ENCODE assay signal across 21 mouse cellular contexts in the genomic region with DNA sequence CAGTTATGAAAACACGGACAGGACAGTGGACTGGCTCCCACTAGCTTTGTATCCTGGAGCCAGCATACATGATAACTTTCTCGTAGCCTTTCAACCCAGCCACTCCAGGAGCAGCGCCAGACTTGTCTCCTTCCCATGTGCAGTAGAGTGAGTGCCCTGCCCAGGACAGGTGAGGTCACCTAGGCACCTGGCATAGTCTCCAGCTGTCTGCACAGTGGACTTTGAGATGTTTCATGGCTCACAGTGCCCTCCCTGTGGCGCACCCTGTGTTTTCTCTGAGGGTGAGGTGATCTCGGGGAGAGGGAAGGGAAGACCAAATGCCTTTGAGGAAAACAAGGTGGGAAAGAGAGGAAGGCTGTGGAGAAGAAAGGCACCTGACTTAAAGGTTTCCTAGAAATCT.
DNase-seq lines count a peak whose midpoint lies in the region; ATAC-seq and TF ChIP-seq lines count a peak whose summit lies in the region.
"Had no signal": no experiment of that assay in that cellular context is flagged by ENCODE, and none has a peak within 500 bp of the region (broad histone marks: within the 10 kb centered on the region; RNA-seq: fewer than 3 reads in every experiment).

No protein-coding gene starts in this region.

- DNase-seq in kidney, adult 9 months, result peak; percentile 69
- no peak for DNase-seq in kidney, postnatal 4 days
- peak; percentile 66 to 68 for DNase-seq in kidney, postnatal 36 days
- DNase-seq in cerebellum, adult 8-10 months, result no peak
- no peak for DNase-seq in thymus, postnatal 4 days
- no peak for DNase-seq in cerebellum, postnatal 4 days (ENCODE audit: low spot score in 2 of 2)
- DNase-seq: adrenal gland, adult 8-10 months; cerebellum, adult 18-20 months; cerebellum, postnatal 25 days; left cerebral cortex, postnatal 4 days; thymus, postnatal 14 days had no signal

- H3K27me3 ChIP-seq in intestine, postnatal 0 days (replicated peaks; ENCODE audit: control insufficient read depth, insufficient read depth, low read length), result no peaks in the 10 kb centered on the region
- no peaks in the 10 kb centered on the region for H3K27me3 ChIP-seq in stomach, embryonic 15.5 days (replicated peaks)
- H3K27me3 ChIP-seq: embryonic facial prominence, embryonic 15.5 days; limb, embryonic 15.5 days; lung, embryonic 15.5 days had no signal

- peak; percentile 99 for ATAC-seq in intestine, postnatal 0 days
- 0 out of 2 replicates have a peak, but pooled peaks have one; percentile 28 for ATAC-seq in stomach, embryonic 15.5 days (ENCODE audit: insufficient read depth, low FRiP score, low read depth)
- ATAC-seq: forebrain, embryonic 14.5 days; hindbrain, embryonic 16.5 days; midbrain, embryonic 16.5 days had no signal

- no peak; the same call in 1 of the 2 replicates for TF ChIP-seq CTCF in intestine, postnatal 0 days (IDR thresholded peaks at IDR 0.05; ENCODE audit: low read depth)

- H3K36me3 ChIP-seq in intestine, postnatal 0 days (ENCODE audit: control insufficient read depth, insufficient read depth), result no peaks in the 10 kb centered on the region
- H3K36me3 ChIP-seq in stomach, embryonic 15.5 days, result no peaks in the 10 kb centered on the region
- H3K36me3 ChIP-seq: embryonic facial prominence, embryonic 15.5 days; limb, embryonic 15.5 days; lung, embryonic 15.5 days had no signal

- 0 out of 2 replicates have a peak overlapping the region, but pooled peaks have one; percentile 17 for H3K9ac ChIP-seq in intestine, postnatal 0 days (ENCODE audit: low read depth, low read length)
- no peak overlapping the region for H3K9ac ChIP-seq in stomach, embryonic 15.5 days
- H3K9ac ChIP-seq: embryonic facial prominence, embryonic 15.5 days; limb, embryonic 15.5 days; lung, embryonic 15.5 days had no signal

- H3K4me3 ChIP-seq in intestine, postnatal 0 days (ENCODE audit: low read depth, low read length), result no peak overlapping the region
- H3K4me3 ChIP-seq in stomach, embryonic 15.5 days (replicated peaks), result no peak overlapping the region
- H3K4me3 ChIP-seq: embryonic facial prominence, embryonic 15.5 days; heart, embryonic 10.5 days; limb, embryonic 15.5 days; lung, embryonic 15.5 days; myocyte had no signal

- H3K27ac ChIP-seq in intestine, postnatal 0 days (ENCODE audit: low read depth, low read length), result peak overlapping the region; percentile 94
- H3K27ac ChIP-seq in stomach, embryonic 15.5 days, result no peak overlapping the region
- H3K27ac ChIP-seq: embryonic facial prominence, embryonic 15.5 days; heart, embryonic 10.5 days; lung, embryonic 15.5 days had no signal

- peaks cover 20% of the 10 kb centered on the region for H3K4me1 ChIP-seq in intestine, postnatal 0 days (replicated peaks; ENCODE audit: control insufficient read depth, insufficient read depth, low read length)
- H3K4me1 ChIP-seq in stomach, embryonic 15.5 days, result peaks cover 22% of the 10 kb centered on the region

- WGBS in intestine, postnatal 0 days, result 36% methylated on average over 5 of the region's 5 CpGs
- 75% methylated on average over 5 of the region's 5 CpGs for WGBS in stomach, embryonic 15.5 days

- H3K4me2 ChIP-seq in intestine, postnatal 0 days (replicated peaks; ENCODE audit: low read depth), result 0 out of 2 replicates have a peak overlapping the region, but pooled peaks have one; percentile 13
- no peak overlapping the region for H3K4me2 ChIP-seq in stomach, embryonic 15.5 days
- H3K4me2 ChIP-seq: embryonic facial prominence, embryonic 15.5 days; limb, embryonic 15.5 days; lung, embryonic 15.5 days had no signal

- no peaks in the 10 kb centered on the region for H3K9me3 ChIP-seq in intestine, postnatal 0 days (ENCODE audit: control insufficient read depth)
- H3K9me3 ChIP-seq in stomach, embryonic 15.5 days, result no peaks in the 10 kb centered on the region
- H3K9me3 ChIP-seq: embryonic facial prominence, embryonic 15.5 days; heart, embryonic 10.5 days; limb, embryonic 15.5 days; lung, embryonic 15.5 days had no signal

Comparison
In these comparisons a context has a peak if more than half of its experiments do, and no peak if none do; other contexts are left out.
1. DNase-seq: peak in kidney, adult 9 months (single experiment) and kidney, postnatal 36 days (2 of 2); none in kidney, postnatal 4 days (0 of 2), cerebellum, adult 8-10 months (single experiment), thymus, postnatal 4 days (single experiment) and cerebellum, postnatal 4 days (0 of 2).